Mouse (Mus musculus): Measurements from ENCODE around the gene Gm10803.

- no peak for TF ChIP-seq GATA1 (IDR thresholded peaks at IDR 0.05; ENCODE audit: borderline replicate concordance, low read length)
- no peak for TF ChIP-seq FLI1 (IDR thresholded peaks at IDR 0.05; ENCODE audit: low read length)
Measured at GRCm38 (mm10) chr2:93592164-93592790, 31.9 kb downstream of the Gm10803 start.

All from megakaryocyte, embryonic 14.5 days (primary cell).